Mouse (Mus musculus) G1E-ER4 (cell line): ENCODE results near the gene Gpr55. TPM values are rescaled to one million over a fixed set of nuclear protein-coding genes. Genes with fewer than 3 reads are reported as not detected.

Experiments used
- GATA1 ChIP-seq: IDR thresholded peaks from one replicate; pipeline ENCODE4 v1.8.0; 2012; ENCODE audit warnings: low read length, inconsistent platforms
- polyA plus RNA-seq: library from polyadenylated mRNA; stranded (reverse); fragments of >175 nt; gene quantifications from 2 replicates; pipeline ENCODE4 v1.2.3, GENCODE M21; 2012

Gpr55 gene
- polyA plus RNA-seq, 1 experiment: not detected

DNA sequence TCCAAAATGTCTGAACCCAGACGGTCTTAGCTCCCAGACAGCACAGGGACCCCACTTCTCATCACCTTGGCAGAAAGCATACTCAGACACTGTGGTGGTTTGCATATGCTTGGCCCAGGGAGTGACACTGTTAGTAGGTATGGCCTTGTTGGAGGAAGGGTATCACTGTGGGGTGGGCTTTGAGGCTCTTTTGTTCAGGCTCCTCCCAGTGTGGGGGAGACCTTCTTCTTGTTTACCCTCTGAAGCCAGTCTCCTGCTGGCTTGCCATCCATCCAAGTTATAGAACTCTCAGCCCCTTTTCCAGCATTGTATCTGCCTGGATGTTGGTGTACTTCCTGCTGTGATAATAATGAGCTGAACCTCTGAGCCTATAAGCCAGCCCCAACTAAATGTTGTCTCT is 8.3 kb upstream of the Gpr55 start:
- TF ChIP-seq GATA1: no peak

DNA sequence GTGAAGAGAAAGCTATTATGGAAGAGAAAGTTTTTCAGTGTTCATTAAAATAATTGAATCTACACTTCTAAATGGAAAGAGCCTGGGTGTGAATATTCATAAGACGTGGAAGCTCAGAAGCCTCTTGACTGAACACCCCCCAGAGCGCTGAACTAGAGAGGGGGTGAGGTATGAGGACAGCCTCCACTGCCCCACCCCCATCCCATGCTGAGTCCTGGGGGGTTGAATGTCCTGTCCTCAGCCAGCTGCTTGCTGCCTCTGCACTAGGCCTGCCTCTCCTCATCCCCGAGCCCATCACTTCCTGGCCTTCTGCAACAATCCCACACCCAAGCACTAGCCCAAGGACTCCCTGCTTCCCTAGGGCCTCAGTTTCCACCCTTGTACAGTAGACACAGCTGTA is 5.0 kb upstream of the Gpr55 start:
- TF ChIP-seq GATA1: no peak

- no peak for TF ChIP-seq GATA1
These were observed 1.3 kb upstream of the Gpr55 start for GRCm38 (mm10) chr1:85962081-85962480.

- TF ChIP-seq GATA1: no peak
These were observed 924 bp downstream of the Gpr55 start for GRCm38 (mm10) chr1:85959889-85960276.

DNA sequence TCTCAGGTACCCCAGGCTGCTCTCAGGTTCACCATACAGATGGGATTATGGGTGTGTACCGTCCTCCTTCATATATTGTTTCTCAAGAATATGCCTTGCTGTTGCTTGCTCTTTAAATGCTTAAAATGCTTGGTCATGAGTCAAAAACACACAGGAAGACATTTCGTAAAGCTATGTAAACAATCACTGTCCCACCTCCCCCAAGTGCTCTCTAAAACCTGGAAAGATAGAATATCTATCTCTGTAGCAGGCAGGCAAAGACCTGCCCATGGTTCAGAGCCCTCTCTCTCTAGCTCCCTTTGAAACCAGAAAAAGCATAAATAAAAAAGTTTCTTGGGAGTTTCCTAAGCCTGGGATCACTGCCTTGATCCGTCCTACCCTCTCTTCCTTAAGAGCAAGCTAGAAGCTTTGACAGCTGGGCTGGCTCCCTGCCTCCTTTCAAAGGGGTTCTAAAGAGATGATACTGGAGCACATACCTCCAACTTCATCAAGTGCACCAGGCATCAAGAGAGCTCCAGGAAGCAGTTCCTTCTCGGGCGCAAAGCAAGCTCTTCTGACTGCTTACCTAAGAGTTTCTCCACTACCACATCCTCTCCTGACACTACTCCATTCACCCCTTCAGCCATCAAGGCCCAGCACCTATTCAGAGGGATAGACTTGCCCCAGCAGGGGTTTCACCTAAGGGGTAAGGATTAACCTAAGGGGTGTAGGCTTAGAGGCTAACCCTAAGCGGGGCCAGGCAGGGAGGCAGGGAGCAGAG is 1.5 kb downstream of the Gpr55 start:
- no peak for TF ChIP-seq GATA1

DNA sequence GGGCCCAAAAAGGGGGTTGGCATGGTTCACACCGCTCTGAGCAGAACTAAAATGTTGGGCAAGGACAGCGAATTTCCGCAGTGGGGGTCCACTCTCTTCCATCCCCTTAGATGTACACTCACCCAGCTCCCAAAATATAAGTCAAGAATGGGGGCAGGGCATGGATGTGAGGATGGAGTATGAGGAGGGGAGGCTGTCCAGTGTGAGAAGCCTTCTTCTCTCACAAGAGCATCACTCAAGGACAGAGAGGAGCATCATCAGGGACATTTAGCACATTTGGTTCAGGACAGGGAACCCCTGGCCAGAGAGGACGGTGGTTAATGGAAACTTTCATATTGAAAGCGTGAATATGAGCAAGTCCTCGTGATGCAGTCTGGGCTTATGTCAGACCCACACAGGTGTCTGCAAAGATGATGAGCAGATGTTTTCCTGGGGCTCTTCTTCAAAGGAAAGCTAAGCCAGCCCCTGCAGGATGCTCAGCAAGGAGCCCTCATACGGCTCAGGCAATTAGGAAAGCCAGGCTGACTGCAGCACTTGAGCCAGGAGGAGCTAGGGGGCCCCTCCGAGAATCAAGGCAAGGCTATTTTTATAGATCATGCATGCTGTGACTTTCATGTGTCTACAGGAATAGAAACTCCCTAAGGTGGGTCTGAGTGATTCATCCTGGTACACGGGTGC is 2.7 kb downstream of the Gpr55 start:
- no peak for TF ChIP-seq GATA1

GRCm38 (mm10) chr1:85957290-85957689 is 3.5 kb downstream of the Gpr55 start:
- no peak for TF ChIP-seq GATA1

DNA sequence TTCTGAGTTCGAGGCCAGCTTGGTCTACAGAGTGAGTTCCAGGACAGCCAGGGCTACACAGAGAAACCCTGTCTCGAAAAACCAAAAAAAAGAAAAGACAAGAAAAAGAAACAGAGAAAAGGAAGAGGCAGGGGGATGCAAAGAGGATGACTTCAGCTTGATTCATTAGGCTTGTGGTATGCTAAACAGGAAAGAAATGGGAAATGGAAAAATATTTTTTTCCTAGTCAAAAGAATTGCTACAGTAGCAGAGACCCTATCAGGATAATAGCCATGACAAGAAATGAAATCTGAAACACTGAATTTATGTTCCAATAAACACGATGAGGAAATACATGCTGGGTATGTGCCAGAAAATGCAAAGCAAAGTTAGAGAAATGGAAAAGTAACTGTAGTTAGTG is 5.7 kb downstream of the Gpr55 start:
- no peak for TF ChIP-seq GATA1

DNA sequence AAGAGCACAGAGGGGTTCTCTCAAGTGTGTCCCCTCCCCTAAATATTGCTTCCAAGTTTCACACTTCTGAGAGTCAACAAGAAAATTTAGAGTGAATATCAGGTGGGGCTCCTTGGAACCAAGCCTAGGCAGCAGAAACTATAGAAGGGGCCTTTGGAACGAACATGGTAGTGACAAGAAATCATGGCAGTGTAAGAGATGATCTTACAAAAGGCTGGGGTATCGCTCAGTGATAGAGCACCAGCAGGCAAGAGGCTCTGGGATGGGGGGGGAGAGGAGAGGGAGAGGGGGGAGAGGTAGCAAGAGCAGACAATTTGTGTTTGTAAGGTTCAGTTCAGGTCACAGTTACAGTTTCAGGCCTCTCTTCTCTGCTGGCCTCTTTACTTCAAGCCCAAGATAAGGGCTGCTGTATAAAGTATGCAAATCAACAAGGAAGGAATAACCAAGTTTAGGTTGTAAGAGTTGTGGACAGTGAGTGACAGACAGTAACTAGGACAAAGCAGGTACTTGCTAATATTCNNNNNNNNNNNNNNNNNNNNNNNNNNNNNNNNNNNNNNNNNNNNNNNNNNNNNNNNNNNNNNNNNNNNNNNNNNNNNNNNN is 11.6 kb downstream of the Gpr55 start:
- TF ChIP-seq GATA1: no peak

DNA sequence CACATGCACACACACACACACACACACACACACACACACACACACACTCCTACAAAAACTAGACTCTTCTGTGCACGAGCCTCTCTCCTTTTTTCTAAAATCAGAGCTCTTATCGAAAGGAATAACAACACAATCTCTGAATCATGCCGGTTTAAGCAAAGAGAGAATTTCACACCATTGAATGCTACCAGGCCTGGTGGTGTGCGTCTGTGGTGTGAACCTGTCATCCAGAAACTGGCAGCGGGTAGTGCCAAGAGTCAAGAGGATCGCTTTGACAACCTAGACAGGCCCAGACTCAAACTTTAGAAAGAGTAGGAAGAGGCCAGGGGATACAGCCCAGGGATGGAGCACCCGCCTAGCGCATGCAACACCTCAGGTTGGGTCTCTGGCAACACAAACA is 18.5 kb downstream of the Gpr55 start:
- no peak for TF ChIP-seq GATA1

- TF ChIP-seq GATA1: no peak
These were observed 23.5 kb downstream of the Gpr55 start for GRCm38 (mm10) chr1:85937323-85937722.

DNA sequence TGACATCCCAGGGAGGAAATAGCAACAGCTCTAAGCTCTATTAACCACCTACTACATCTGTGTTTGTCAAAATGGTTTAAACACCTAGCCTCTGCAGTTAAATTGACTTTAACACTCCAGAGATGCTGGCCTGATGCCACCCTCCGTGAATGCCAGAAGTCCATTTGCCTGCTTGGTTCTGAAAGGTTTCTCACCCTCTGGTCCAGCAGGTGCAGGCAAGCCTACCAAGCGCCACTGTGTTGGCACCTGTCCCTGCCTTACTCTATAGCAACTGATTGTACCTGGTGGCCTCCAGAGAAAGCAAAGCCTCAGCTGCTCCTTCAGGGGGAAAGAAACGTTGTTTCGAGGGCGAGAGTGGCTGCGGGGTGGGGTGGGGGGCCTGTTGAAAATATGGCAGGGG is 24.5 kb downstream of the Gpr55 start:
- no peak for TF ChIP-seq GATA1

- no peak for TF ChIP-seq GATA1
These were observed 25.5 kb downstream of the Gpr55 start for GRCm38 (mm10) chr1:85935148-85935852.

GRCm38 (mm10) chr1:85934560-85934959 is 26.2 kb downstream of the Gpr55 start:
- no peak for TF ChIP-seq GATA1

GRCm38 (mm10) chr1:85933631-85934465 is 27.0 kb downstream of the Gpr55 start:
- no peak for TF ChIP-seq GATA1
